Mouse (Mus musculus) central nervous system, embryonic 11.5 days (tissue): Measurements from ENCODE around the gene Stom. TPM values are rescaled to one million over a fixed set of nuclear protein-coding genes. Genes with fewer than 3 reads are reported as not detected.

ENCODE experiments used
- polyA plus RNA-seq: library from polyadenylated mRNA; depleted of rRNA; stranded (reverse); fragments of >200 nt; gene quantifications from 2 replicates; pipeline ENCODE4 v1.2.3, GENCODE M21; 2012; rRNA removed

Gene Stom
- 11.2 and 15.1 TPM in 2 replicates for polyA plus RNA-seq

GRCm38 (mm10) chr2:35336388-35337280 lies at the start of gene Stom:
TSS of gene Stom (minus strand) at chr2:35336976.

GRCm38 (mm10) chr2:35367629-35368028 lies 30.9 kb upstream of the Stom start, which contains the start of gene 4930568D16Rik:
TSS of gene 4930568D16Rik (minus strand) at chr2:35367729.

Other genes starting within 250 kb of the Stom start
- gene AI182371, start 235.4 kb downstream of the Stom start, polyA plus RNA-seq, result 1.4 and 1.7 TPM in 2 replicates
- 48.1 and 48.4 TPM in 2 replicates for gene Cntrl, start 227.5 kb downstream of the Stom start, polyA plus RNA-seq
- gene Rab14, start 135.9 kb downstream of the Stom start, polyA plus RNA-seq, result 138 and 145 TPM in 2 replicates
- 30.4 and 38.4 TPM in 2 replicates for gene Gsn, start 80.6 kb downstream of the Stom start, polyA plus RNA-seq
- gene 4930568D16Rik, start 30.8 kb upstream of the Stom start, polyA plus RNA-seq, result not detected in 2 replicates
- not detected in 2 replicates for gene 4930402F06Rik, start 60.2 kb upstream of the Stom start, polyA plus RNA-seq
- gene Ggta1, start 126.3 kb upstream of the Stom start, polyA plus RNA-seq, result 4.9 and 7.2 TPM in 2 replicates
- gene Dab2ip, start 221.3 kb upstream of the Stom start, polyA plus RNA-seq, result 52.4 and 61.2 TPM in 2 replicates